Mouse (Mus musculus): ENCODE data around the gene Ptpra.

Gene Ptpra

GRCm38 (mm10) chr2:130430484-130430883 lies 19.6 kb upstream of the Ptpra start:
- POLR2A ChIA-PET: interaction anchor here in 1 of 4 experiments (1.0 kb wide), 1 partner anchor 25 kb away, joined by 3 read pairs; the partner anchor contains the start of gene Tmem239
- CTCF ChIA-PET: interaction anchor here in 1 of 4 experiments (0.8 kb wide), 1 partner anchor 19 kb away, joined by 3 read pairs; no protein-coding TSS in a partner anchor

GRCm38 (mm10) chr2:130432157-130432556 lies 17.9 kb upstream of the Ptpra start:
- ChIA-PET CTCF (interaction anchor here in 3 of 4 experiments (0.6 to 2.3 kb wide), 8 partner anchors 7 to 262 kb away, joined by 3 to 10 read pairs (median 4); partner anchors contain the start of genes Pced1a (in 1 of the 3) and Vps16 (in 1 of the 3)), POLR2A (interaction anchor here in 2 of 4 experiments (0.9 to 1.9 kb wide), 4 partner anchors 9 to 156 kb away, joined by 3 to 8 read pairs (median 5); partner anchors contain the start of genes Pced1a (in 1 of the 2) and Vps16 (in 1 of the 2))

- POLR2A ChIA-PET: interaction anchor here in 3 of 4 experiments (0.8 to 1.9 kb wide), 12 partner anchors 8 to 159 kb away, joined by 3 to 8 read pairs (median 3); partner anchors contain the start of genes Pced1a (in 3 of the 3), Vps16 (in 3 of the 3), Mrps26 (in 1 of the 3) and Nop56 (in 1 of the 3)
- CTCF ChIA-PET: interaction anchor here in 3 of 4 experiments (0.6 to 2.3 kb wide), 15 partner anchors 8 to 165 kb away, joined by 3 to 11 read pairs (median 5); partner anchors contain the start of genes Pced1a (in 2 of the 3), Vps16 (in 2 of the 3) and Mrps26 (in 1 of the 3)
Observed at GRCm38 (mm10) chr2:130433152-130433551, 16.9 kb upstream of the Ptpra start.

GRCm38 (mm10) chr2:130436769-130437168 lies 13.3 kb upstream of the Ptpra start:
- CTCF ChIA-PET: interaction anchor here in 3 of 4 experiments (0.6 to 1.5 kb wide), 4 partner anchors 48 to 269 kb away, joined by 3 to 5 read pairs (median 4); no protein-coding TSS in a partner anchor

GRCm38 (mm10) chr2:130438861-130439260 lies 11.2 kb upstream of the Ptpra start:
- ChIA-PET CTCF (no interaction called here), POLR2A (no interaction called here)

More at GRCm38 (mm10) chr2:130436769-130437168, 13.3 kb upstream of the Ptpra start:
- POLR2A ChIA-PET: interaction anchor here in 2 of 4 experiments (1.0 to 1.5 kb wide), 4 partner anchors 13 to 261 kb away, joined by 3 to 4 read pairs (median 3); partner anchors contain the start of genes Ddrgk1 (in 1 of the 2), Pced1a (in 1 of the 2), Slc4a11 (in 1 of the 2) and Vps16 (in 1 of the 2)

GRCm38 (mm10) chr2:130439840-130440480 lies 10.1 kb upstream of the Ptpra start:
- ChIA-PET POLR2A (no interaction called here), CTCF (no interaction called here)

- ChIA-PET CTCF (interaction anchor here (0.5 to 1.8 kb wide), 13 partner anchors 9 to 482 kb away, joined by 3 to 11 read pairs (median 3); partner anchors contain the start of genes Ddrgk1 (in 1 of the 4), Mrps26 (in 1 of the 4), Pced1a (in 1 of the 4) and Vps16 (in 1 of the 4)), POLR2A (interaction anchor here in 3 of 4 experiments (0.9 to 1.6 kb wide), 9 partner anchors 9 to 163 kb away, joined by 3 to 8 read pairs (median 4); partner anchors contain the start of genes Mrps26 (in 1 of the 3), Pced1a (in 1 of the 3) and Vps16 (in 1 of the 3))
Observed at GRCm38 (mm10) chr2:130442162-130442561, 7.9 kb upstream of the Ptpra start.

GRCm38 (mm10) chr2:130448449-130448848 lies 1.6 kb upstream of the Ptpra start:
- CTCF ChIA-PET: interaction anchor here in 2 of 4 experiments (0.6 to 1.0 kb wide), 6 partner anchors 16 to 472 kb away, joined by 3 to 4 read pairs (median 3); no protein-coding TSS in a partner anchor

GRCm38 (mm10) chr2:130449021-130449793 lies 871 bp upstream of the Ptpra start:
- ChIA-PET CTCF (interaction anchor here in 2 of 4 experiments (0.6 to 1.0 kb wide), 5 partner anchors 17 to 473 kb away, joined by 3 to 4 read pairs (median 3); no protein-coding TSS in a partner anchor), POLR2A (interaction anchor here in 2 of 4 experiments (1.0 to 3.0 kb wide), 5 partner anchors 12 to 175 kb away, joined by 4 to 9 read pairs (median 4); partner anchors contain the start of genes Nop56 (in 1 of the 2), Pced1a (in 1 of the 2) and Vps16 (in 1 of the 2))

More at GRCm38 (mm10) chr2:130448449-130448848, 1.6 kb upstream of the Ptpra start:
- POLR2A ChIA-PET: interaction anchor here in 2 of 4 experiments (1.0 to 3.0 kb wide), 6 partner anchors 12 to 216 kb away, joined by 3 to 9 read pairs (median 4); partner anchors contain the start of genes Pced1a (in 2 of the 2), Ddrgk1 (in 1 of the 2), Nop56 (in 1 of the 2) and Vps16 (in 1 of the 2)

GRCm38 (mm10) chr2:130450434-130450796 lies 337 bp downstream of the Ptpra start:
- CTCF ChIA-PET: no interaction called here
- POLR2A ChIA-PET: interaction anchor here in 2 of 4 experiments (0.6 to 1.0 kb wide), 3 partner anchors 46 to 161 kb away, joined by 4 to 9 read pairs (median 4); no protein-coding TSS in a partner anchor

- ChIA-PET CTCF (no interaction called here), POLR2A (interaction anchor here in 2 of 4 experiments (0.6 to 0.9 kb wide), 2 partner anchors 47 to 131 kb away, joined by 4 to 9 read pairs; no protein-coding TSS in a partner anchor)
Observed at GRCm38 (mm10) chr2:130451086-130451726, 1.1 kb downstream of the Ptpra start.

GRCm38 (mm10) chr2:130451727-130452090 lies 1.6 kb downstream of the Ptpra start:
- CTCF ChIA-PET: no interaction called here
- POLR2A ChIA-PET: no interaction called here

- CTCF ChIA-PET: no interaction called here
- POLR2A ChIA-PET: no interaction called here
Observed at GRCm38 (mm10) chr2:130452266-130452665, 2.2 kb downstream of the Ptpra start.

- CTCF ChIA-PET: interaction anchor here in 1 of 4 experiments (0.8 kb wide), 1 partner anchor 110 kb away, joined by 3 read pairs; the partner anchor contains the start of gene Mrps26
- POLR2A ChIA-PET: interaction anchor here in 2 of 4 experiments (0.8 to 1.6 kb wide), 4 partner anchors 30 to 244 kb away, joined by 3 to 5 read pairs (median 3); partner anchors contain the start of genes Pced1a (in 1 of the 2), Slc4a11 (in 1 of the 2) and Vps16 (in 1 of the 2)
Observed at GRCm38 (mm10) chr2:130453421-130453820, 3.3 kb downstream of the Ptpra start.

- ChIA-PET POLR2A (interaction anchor here in 1 of 4 experiments (0.7 to 1.3 kb wide), 3 partner anchors 20 to 215 kb away, joined by 3 to 5 read pairs (median 4); partner anchors contain the start of genes Pced1a and Vps16), CTCF (interaction anchor here in 1 of 4 experiments (0.7 kb wide), 1 partner anchor 164 kb away, joined by 4 read pairs; no protein-coding TSS in a partner anchor)
Observed at GRCm38 (mm10) chr2:130454748-130455370, 4.8 kb downstream of the Ptpra start.

GRCm38 (mm10) chr2:130457871-130458270 lies 7.8 kb downstream of the Ptpra start:
- ChIA-PET CTCF (no interaction called here), POLR2A (no interaction called here)

GRCm38 (mm10) chr2:130459576-130459975 lies 9.5 kb downstream of the Ptpra start:
- POLR2A ChIA-PET: no interaction called here
- CTCF ChIA-PET: interaction anchor here in 1 of 4 experiments (1.0 kb wide), 1 partner anchor 27 kb away, joined by 3 read pairs; no protein-coding TSS in a partner anchor
